Mouse (Mus musculus): Measurements from ENCODE around the gene Cntnap5b.

GRCm38 (mm10) chr1:100310687-100311086, 538.1 kb downstream of the Cntnap5b start:
- TF ChIP-seq CTCF (IDR thresholded peaks at IDR 0.05; ENCODE audit: low read depth, low read length) = no peak
- TF ChIP-seq POLR2A (IDR thresholded peaks at IDR 0.05; ENCODE audit: borderline replicate concordance, low read depth, low read length) = no peak
